Mouse (Mus musculus) myocyte (in vitro differentiated cells): ENCODE measurements around the gene Tagln.

Source experiments
- MAX ChIP-seq: IDR thresholded peaks from one replicate; pipeline ENCODE4 v1.6.1; 2011; ENCODE audit warnings: low read depth, mild to moderate bottlenecking, control low read depth
- POLR2A ChIP-seq: IDR thresholded peaks from one replicate; pipeline ENCODE4 v1.6.1; 2011; ENCODE audit warnings: low read depth, mild to moderate bottlenecking, control low read depth, moderate library complexity; ENCODE audit not compliant: insufficient read length

- no peak for TF ChIP-seq MAX
- TF ChIP-seq POLR2A, result no peak
Measured at GRCm38 (mm10) chr9:45932571-45933415, 3.1 kb downstream of the Tagln start.
